Mouse (Mus musculus) neutrophil, adult 5-6 weeks (primary cell): ENCODE data around the gene Gimap4. TPM values are rescaled to one million over a fixed set of nuclear protein-coding genes. Genes with fewer than 3 reads are reported as not detected.

Source experiments
- ATAC-seq: fragments of 151-379, 151-347 bp; 2 replicates; pipeline ENCODE4 v1.8.0; 2017; ENCODE audit warnings: mild to moderate bottlenecking, moderate TSS enrichment; ENCODE audit not compliant: insufficient number of reproducible peaks, poor library complexity, low FRiP score, severe bottlenecking; ENCODE audit errors: extremely low read depth
- total RNA-seq: library from RNA; stranded (forward); fragments of 200-1000 nt; gene quantifications from 2 replicates; pipeline ENCODE4 v1.2.3, GENCODE M21; 2017

The Gimap4 gene
- total RNA-seq, 1 experiment from 2014 or later: 688 TPM

DNA sequence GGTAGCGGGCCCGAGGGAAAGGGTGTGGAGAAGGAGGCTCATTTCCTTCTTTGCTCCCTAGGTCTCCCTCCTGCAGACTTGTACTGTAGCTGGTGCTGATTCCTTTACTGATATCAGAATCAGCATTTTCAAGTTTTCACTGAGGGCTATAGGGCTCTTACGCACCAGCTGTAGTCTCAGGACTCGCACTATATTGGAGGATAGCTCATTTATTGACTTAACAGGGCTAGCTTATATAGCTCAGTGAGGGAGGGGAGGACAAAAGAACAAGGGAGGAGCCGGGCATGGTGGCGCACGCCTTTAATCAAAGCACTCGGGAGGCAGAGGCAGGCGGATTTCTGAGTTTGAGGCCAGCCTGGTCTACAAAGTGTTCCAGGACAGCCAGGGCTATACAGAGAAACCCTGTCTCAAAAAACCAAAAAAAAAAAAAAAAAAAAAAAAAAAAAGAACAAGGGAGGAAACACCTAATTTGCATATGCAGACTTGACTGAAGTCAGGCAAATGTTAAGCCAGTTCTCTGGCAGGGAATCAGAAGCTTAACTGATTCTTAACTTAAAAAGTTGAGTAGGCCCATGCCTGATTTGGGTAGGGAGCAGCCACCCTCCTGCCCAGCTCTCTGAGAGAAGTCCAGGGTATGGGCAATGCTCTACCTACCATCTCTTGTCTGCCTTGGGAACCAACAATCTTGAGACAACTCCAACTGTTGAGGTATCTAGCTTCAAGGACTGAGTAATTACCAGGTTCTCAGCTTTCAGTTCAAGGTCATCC, 9.9 kb upstream of the Gimap4 start:
- ATAC-seq: no peak

DNA sequence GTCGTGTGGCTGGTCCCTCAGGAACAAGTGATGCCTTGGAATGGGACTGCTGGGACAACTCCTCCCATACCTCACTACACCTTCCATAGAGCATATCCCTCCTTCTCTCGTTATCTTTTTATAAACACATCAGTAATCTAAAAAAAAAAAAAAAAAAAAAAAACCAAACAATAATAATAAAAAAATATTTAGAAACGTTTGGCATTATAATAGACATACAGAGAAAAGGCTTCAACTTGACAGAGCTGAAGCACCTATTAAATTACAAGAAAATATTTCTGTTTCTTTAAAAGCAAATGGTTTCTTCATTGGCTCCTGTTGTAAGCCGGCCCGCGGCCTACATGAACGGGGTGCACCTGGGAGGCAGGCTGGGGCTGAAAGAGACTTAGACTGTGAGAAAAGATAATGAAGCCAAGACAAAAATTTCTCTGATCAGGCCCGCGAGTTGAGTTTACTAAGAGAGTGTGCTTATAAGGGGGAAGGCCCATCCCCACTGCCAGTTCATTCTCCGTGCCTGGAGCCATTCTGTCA, 8.9 kb upstream of the Gimap4 start:
- ATAC-seq: no peak

DNA sequence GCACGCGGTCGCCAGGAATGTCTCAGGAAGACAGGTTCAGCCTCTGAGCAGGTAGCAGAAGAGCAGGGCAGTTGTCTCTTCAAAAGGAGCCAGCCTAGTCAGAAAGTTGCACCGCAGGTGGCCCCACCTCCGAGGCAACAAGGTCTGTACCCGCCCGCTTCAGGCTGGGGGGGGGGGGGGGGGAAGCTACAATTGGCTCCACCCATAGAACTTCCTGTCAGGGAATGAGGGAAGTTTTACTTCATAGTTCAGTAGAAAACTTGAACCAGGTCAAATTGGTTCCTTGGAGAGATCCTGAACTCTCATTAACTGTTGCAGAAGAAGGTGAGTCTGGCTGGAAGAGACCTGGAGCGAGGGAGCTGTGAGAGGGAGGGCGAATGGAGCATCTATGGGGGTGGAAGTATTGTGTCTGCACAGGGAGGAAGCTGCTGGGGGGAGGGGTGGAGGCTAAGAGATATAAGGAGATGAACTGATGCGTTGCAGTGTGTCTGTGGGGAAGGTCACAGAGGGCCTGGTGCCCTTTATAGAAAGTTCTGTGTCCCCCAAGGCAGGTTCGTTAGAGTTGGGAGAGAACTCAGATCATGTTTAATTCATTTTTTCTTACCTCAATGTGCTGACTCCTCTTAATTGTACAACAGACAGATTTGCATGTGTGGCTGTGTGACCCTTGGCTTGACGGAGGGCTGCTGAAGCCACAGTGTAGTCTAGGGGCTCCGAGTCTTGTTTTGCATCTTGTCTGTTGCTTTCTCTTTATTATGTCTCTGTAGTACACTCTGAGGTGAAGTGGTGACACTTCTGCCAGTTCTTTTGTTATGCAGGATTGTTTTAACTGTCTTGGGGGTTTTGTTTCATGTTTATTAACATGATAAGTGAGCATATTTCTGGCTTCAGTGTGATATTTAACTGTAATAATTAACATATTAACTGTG, 8.2 kb upstream of the Gimap4 start, which contains the start of gene Gimap9:
TSS of gene Gimap9 (plus strand) at position 199 of the 929 bp plus-strand sequence.
- ATAC-seq: peak; percentile 66

DNA sequence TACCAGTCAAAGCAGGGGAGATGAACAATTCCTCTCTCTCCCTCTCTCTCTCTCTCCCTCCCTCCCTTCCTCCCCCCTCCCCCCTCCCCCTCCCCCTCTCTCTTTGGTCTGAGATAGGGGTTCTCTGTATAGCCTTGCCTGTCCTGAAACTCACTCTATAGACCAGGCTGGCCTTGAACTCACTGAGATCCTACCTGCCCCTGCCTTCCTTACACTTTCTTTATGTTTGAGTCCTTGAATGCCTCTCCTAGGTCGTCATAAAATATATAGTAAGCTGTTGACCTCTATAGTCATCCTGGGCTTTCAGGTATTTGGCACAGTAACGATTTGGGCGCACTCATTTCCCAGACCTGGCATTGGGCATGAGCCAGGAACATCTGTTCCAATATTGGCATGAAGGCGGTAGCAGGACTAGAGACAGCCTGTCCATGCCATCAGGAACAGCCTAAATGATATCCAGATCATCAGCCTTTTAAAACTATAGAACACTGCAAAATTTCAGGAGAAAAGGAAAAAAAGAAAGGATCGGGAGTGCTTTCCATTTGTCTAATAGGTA, 7.4 kb upstream of the Gimap4 start:
- ATAC-seq: no peak

DNA sequence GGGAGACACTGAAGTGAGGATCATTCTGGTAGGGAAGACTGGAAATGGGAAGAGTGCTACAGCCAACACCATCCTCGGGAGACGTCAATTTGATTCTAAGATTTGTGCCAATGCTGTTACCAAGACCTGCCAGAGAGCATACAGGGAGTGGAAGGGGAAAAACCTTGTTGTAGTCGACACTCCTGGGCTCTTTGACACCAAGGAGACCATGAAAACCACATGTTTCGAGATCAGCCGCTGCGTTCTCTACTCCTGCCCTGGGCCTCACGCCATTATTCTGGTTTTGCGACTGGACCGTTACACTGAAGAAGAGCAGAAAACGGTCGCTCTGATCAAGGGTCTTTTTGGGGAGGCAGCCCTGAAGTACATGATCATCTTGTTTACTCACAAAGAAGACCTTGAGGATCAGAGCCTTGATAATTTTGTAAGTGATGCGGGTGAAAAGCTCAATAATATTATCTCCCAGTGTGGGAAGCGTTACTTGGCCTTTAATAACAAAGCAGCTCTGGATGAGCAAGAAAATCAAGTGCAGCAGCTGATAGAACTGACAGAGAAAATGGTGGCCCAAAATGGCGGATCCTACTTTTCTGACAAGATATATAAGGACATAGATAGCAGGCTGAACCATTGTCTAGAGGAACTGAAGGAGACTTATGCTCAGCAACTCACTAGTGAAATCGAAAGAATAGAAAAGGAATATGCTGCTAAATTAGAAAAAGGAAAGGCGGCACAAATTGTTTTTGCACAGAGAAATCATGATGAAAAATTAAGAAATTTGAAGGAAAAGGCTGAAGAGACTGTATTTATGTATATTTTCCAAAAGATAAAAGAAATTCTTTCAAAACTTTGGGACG, 6.6 kb upstream of the Gimap4 start:
- ATAC-seq: no peak

DNA sequence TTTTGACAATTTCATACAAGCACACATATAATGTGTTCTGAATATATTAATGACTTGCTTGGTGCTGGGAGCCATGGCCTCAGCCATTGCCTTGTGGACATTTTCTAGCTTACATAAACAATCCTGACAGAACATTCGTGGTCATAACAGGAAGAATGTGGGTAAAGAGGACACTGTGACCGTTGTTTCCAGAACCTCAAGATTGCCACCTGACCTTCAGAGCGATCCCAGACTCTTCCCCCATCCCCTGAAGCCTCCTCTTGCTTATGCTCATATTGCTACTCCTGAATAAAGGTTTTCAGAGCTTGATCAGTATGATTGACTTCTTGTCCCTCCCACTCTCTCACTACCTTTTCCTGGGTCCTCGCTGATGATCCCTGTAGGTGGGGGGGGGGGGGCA, 6.0 kb upstream of the Gimap4 start:
- ATAC-seq: no peak

DNA sequence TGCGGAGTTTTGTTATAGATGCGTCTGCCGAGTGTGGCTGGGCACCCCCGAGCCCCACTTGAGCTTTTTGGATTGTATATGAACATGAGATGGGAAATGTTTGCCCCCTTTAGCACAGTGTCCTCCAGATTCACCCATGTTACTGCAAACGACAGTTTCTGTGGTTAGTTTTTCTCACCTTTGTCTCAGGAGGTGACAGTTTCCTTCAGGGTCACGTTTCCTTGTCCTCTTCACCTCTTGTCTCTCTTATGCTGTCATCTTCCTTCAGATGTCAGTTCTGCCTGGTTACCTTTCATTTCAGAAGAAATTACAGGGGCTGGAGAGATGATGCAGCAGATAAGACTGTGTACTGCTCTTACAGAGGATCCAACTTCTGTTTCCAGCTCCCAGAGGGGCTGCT, 4.6 kb upstream of the Gimap4 start:
- no peak for ATAC-seq

DNA sequence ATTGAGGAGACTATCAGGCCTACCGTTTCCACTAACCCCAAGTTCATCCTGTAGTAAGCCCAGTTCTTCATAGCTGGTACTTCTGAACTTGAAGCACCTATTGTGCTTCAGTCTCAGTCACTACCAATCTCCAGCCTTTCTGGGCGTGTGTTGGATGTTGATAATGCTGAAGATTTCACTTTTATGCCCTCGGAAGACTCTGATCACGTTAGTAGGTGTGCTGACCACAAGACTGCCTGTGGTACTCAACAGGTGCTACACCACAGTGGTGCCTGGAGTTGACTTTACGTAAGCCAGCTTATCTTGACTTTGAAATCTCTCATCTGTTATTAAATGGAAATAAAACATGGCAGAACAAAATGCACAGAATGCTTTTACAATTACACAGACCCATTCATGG, 3.9 kb upstream of the Gimap4 start:
- ATAC-seq: no peak

DNA sequence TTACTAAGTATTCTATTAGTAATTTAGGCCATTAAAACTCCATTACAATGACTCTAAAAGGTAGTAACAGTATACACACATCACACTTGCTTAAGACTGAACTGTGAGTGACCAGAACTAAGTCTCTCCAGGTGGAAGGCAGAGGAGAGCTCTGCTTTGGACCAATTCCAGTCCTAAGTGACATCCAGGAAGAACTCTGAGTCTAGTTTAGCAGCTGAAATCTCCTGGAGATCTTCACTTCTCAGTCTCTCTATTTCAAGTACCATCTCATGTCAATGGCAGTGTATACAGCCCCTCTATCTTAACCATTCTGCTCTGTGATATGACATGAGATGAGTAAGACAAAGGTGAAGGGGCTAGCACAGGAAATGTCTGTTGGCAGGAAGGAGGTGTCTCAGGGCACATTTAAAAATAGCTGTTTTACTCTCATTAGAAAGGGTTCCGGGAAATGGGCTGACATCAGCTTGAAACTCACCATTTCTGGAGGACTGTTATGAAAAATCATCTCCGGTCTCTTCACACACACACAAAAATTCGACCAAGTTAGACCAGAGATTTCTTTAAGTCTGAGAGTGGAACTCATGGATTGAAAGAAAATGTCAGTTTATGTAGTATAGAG, 2.8 kb upstream of the Gimap4 start:
- no peak for ATAC-seq

DNA sequence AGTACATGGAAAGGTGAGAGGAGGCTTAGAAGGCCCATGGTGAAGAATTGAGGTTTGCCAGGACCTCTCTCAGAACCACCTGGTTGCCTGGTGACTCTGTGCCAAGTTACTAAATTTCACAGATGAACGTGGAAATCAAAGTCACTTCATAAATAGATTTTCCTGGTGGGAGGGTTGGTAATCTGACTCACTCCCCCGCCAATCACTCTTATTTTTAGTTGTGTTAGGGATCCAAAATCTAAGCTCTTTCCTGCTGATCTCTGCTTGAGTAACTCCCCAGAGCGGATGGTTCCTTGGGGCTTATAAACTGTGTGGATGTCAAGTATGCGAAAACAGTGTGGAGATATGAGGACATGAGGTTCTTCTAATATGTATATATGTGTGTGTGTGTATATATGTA, 2.1 kb upstream of the Gimap4 start:
- no peak for ATAC-seq

DNA sequence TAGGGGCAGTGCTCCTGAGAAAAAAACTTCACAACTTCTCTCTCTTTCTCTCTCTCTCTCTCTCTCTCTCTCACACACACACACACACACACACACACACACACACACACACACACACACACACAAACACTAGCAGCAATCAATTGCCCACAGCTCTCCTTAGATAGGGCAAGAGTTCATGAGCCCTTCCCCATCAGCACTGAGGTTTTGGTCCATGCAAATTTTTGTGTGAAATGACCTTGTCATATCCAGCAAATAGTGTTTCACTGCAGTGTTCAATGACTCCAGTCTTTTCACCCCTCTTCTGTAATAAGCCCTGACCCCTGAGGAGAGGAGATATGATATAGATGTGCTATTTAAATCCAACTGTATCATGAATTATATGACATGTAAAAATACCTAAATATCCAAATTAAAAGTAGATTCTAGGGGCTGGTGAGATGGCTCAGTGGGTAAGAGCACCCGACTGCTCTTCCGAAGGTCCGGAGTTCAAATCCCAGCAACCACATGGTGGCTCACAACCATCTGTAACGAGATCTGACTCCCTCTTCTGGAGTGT, 1.0 kb upstream of the Gimap4 start:
- ATAC-seq: peak; percentile 13; the same call in 1 of the 2 replicates

DNA sequence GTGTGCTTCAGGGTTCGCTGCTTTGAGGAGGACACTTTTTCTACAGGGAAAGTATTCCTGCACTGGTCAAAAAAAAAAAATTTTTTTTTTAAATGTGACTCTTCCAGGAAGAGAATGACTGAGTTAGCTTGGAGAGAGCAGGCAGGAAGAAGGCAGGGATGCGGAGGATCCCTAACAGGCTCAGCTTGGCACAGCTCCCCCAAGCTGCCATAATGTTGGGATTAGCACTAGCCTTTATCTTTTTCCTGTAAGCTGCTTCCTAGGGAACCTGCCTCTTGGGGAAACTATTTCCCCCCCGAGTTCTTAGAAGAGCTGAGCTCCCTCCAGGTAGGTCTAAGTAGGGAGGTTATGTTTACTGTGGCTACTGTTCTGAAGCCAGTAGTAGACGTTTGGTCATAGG, 457 bp downstream of the Gimap4 start:
- no peak for ATAC-seq

DNA sequence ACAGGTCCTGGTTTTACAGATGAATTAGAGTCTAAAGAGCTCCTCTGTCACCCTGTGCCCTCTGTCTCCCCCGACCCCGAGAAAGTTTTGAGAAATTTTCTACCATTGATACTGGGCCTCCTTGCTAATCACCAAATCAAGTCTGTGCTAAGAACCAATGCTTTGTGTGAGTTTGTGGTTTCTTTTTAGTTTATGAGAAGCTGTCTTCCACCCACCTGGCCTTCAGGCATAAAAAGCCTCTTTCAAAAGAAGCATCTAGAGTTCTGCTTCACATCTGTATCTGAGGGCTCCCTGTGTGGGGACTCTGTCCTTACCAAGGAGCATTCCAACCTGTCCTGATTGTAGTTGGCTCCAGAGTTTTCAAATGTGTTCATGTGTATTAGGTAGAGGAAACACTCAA, 902 bp downstream of the Gimap4 start:
- no peak for ATAC-seq

DNA sequence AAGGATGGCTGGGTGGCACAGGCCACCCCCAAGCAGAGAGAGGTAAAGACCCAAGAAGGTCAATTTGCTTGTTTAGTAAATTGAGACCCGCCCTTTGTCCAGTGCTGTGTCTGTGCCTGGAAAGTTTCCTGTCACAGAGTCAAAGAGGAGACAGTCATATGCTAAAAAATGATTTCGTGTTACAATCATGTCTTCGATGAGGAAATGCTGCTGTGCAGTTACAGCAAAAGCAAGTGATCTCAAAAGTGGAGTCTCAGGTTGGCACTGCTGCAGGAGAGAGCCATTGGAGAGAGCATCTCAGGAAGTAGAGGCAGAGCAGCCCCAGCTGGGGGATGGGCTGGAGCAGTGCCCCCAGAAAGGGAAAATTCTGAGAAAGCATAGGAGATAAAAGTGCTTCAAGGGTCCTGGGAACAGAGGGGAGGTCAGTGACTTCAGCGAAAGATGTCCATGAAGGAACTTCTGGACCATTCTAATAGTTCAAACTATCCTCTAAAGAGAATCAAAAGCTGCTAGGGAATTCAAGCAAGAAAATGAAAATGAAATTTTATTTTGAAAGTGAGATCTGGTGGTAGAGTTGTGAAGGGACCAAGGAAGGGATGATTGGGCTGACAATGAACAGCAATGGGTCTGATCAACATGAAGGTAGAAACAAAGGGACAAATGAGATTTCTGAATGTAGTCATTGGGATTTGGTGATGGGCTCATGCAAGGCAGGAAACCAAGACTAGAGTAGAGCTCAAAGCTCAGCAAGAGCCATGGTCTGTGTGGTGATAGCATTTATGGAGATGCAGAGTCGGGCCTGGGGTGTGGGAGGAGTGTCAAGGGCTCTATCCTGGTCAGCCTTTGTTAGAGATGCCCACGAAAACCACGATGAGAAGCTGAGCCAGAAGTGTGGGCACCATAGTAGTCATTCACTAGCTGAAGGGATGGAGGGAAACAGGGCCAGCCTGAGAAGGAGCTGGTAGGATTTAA, 1.6 kb downstream of the Gimap4 start:
- no peak for ATAC-seq

DNA sequence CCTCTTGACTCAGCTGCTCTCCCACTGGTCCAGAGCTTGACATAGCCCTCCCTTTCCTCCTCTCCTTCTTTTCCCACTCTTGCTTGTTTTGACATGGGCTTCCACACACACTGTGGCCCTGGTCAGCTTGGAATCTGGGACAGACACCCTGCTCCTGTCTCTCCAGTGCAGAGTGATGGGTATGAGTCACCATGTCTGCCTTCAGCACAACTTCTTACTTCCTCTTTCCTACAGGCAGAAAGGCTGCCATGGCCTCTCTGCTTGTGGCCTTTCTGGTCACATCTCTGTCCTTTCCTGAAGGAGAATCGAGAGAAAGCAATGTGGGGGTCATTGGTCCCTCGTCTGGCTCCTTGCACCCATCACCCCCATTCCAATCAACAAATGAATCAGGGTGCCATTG, 2.7 kb downstream of the Gimap4 start:
- peak; percentile 58; the same call in 1 of the 2 replicates for ATAC-seq

DNA sequence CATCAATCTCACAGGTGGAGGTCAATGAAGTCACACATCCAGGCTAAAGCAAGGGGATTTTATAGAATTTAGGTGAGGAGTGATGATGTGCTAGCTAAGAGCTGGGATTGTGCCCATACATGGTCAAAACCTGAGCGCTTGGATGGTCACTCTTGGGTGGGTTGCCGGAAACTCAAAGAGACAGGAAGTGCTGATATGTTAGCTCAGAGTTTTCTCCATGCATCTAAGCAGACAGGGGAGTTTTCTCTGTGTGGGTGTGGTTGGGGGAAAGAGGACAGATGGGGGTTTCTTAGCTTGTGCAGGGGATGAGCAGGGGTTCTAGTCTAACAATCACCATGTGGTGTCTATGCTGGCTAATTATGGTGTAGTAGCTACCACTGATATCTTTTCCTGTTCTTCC, 5.0 kb downstream of the Gimap4 start:
- 0 out of 2 replicates have a peak, but pooled peaks have one; percentile 19 for ATAC-seq

DNA sequence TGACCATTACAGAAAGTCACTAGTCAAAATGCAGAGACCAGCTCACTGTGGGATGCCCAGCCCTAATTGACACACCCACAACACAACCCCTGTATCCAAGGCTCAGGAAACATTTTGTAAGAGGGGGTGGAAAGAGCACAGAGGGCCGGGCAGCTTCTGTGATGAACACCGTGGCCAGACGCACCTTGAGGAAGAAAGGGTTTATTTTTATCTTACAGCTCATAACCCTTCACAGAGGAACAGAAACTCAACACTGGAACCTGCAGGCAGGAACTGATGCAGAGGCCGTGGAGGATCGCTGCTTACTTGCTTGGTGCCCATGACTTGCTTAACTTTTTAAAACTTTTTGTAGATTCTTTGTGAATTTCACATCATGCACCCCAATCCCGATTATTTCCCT, 8.6 kb downstream of the Gimap4 start:
- peak; percentile 70 for ATAC-seq
